ENCODE assay signal across 8 mouse cellular contexts in the genomic region with DNA sequence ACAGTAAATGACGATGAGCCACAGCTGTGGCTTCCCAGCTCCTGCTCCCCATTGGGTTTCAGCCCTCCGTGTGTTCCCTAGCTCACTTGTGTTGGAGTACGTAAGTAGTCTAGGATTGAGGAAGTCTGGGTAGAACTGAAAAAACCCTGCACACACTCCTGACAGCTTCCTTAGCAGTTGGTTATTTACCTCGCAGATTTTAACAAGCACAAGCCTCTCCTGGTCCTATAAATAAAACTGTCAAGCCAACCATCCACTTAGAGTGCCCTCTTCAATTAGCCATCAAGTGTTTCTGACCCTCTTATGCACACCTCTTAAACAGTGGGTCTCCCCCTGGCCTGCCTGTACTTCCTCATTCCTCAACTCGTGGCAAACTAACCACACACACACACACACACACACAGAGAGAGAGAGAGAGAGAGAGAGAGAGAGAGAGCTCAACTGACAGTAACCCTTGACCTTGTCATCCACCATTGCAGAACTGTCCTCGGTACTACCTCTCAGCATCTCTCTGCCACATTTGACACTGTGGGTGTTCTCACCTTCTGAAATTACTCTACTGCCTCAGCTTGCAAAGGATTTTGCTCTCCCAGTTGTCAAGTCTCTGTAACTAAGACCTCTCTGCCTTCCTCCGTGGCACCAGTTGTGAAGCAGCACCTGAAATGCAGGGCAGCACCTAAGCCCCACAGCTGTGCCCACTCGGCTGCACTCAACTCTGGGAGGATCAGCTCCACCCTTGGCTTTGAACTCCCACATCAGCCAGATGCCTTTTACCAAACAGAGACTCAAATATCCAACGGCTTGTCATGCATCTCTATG. TPM values are rescaled to one million over a fixed set of nuclear protein-coding genes. Genes with fewer than 3 reads are reported as not detected.
DNase-seq lines count a peak whose midpoint lies in the region; ATAC-seq lines count a peak whose summit lies in the region.

No protein-coding gene starts in this region.

- H3K36me3 ChIP-seq in kidney, embryonic 15.5 days, result peaks cover 8% of the 10 kb centered on the region
- H3K36me3 ChIP-seq in forebrain, embryonic 13.5 days (ENCODE audit: poor library complexity, severe bottlenecking), result peaks cover 8% of the 10 kb centered on the region
- no peaks in the 10 kb centered on the region for H3K36me3 ChIP-seq in limb, embryonic 11.5 days (ENCODE audit: control insufficient read depth, insufficient read depth, low read length)
- peaks cover 7% of the 10 kb centered on the region for H3K36me3 ChIP-seq in midbrain, embryonic 13.5 days

- H3K27me3 ChIP-seq in kidney, embryonic 15.5 days, result no peaks in the 10 kb centered on the region
- H3K27me3 ChIP-seq in forebrain, embryonic 13.5 days, result no peaks in the 10 kb centered on the region
- no peaks in the 10 kb centered on the region for H3K27me3 ChIP-seq in limb, embryonic 11.5 days (ENCODE audit: control insufficient read depth, insufficient read depth, low read length)
- H3K27me3 ChIP-seq in midbrain, embryonic 13.5 days, result peaks cover 4% of the 10 kb centered on the region; the same call in 1 of the 2 replicates

- DNase-seq in kidney, postnatal 10 days, result no peak
- DNase-seq in limb, embryonic 11.5 days (ENCODE audit: low spot score), result no peak
- peak; percentile 69 for DNase-seq in thymus, postnatal 14 days
- no peak for DNase-seq in left cerebral cortex, postnatal 4 days

- WGBS in kidney, embryonic 15.5 days, result 55% methylated on average over 9 of the region's 9 CpGs
- WGBS in forebrain, embryonic 13.5 days, result 76% methylated on average over 9 of the region's 9 CpGs
- WGBS in limb, embryonic 11.5 days, result 57% methylated on average over 9 of the region's 9 CpGs
- 74% methylated on average over 9 of the region's 9 CpGs for WGBS in midbrain, embryonic 13.5 days

- no peak for ATAC-seq in kidney, embryonic 15.5 days (replicated peaks; ENCODE audit: low FRiP score)
- ATAC-seq in forebrain, embryonic 13.5 days, result no peak
- ATAC-seq in limb, embryonic 11.5 days (ENCODE audit: insufficient number of reproducible peaks, low FRiP score, low TSS enrichment, low read depth), result no peak
- no peak for ATAC-seq in midbrain, embryonic 13.5 days
- ATAC-seq in activated CD4-positive, CD25-positive, alpha-beta regulatory T cell, adult 4 months, result no peak

- peak overlapping the region; percentile 91; the same call in 1 of the 2 replicates for H3K9ac ChIP-seq in kidney, embryonic 15.5 days
- H3K9ac ChIP-seq in forebrain, embryonic 13.5 days, result peak overlapping the region; percentile 94; the same call in 1 of the 2 replicates
- H3K9ac ChIP-seq in limb, embryonic 11.5 days (ENCODE audit: low read length), result peak overlapping the region; percentile 12; the same call in 1 of the 2 replicates
- peak overlapping the region; percentile 95; the same call in 1 of the 2 replicates for H3K9ac ChIP-seq in midbrain, embryonic 13.5 days (replicated peaks)

- H3K4me3 ChIP-seq in kidney, embryonic 15.5 days (replicated peaks), result peak overlapping the region; percentile 90; the same call in 1 of the 2 replicates
- peak overlapping the region; percentile 92; the same call in 1 of the 2 replicates for H3K4me3 ChIP-seq in forebrain, embryonic 13.5 days
- no peak overlapping the region for H3K4me3 ChIP-seq in limb, embryonic 11.5 days (ENCODE audit: low read depth, low read length)
- H3K4me3 ChIP-seq in midbrain, embryonic 13.5 days (replicated peaks), result peak overlapping the region; percentile 95

- H3K4me2 ChIP-seq in kidney, embryonic 15.5 days, result peak overlapping the region; percentile 79
- peak overlapping the region; percentile 99 for H3K4me2 ChIP-seq in forebrain, embryonic 13.5 days
- no peak overlapping the region for H3K4me2 ChIP-seq in limb, embryonic 11.5 days (ENCODE audit: low read depth, severe bottlenecking)
- peak overlapping the region; percentile 98 for H3K4me2 ChIP-seq in midbrain, embryonic 13.5 days (replicated peaks)

- H3K27ac ChIP-seq in kidney, embryonic 15.5 days, result peak overlapping the region; percentile 90; the same call in 1 of the 2 replicates
- H3K27ac ChIP-seq in forebrain, embryonic 13.5 days, result no peak overlapping the region
- H3K27ac ChIP-seq in limb, embryonic 11.5 days (replicated peaks; ENCODE audit: low read depth, low read length), result no peak overlapping the region
- peak overlapping the region; percentile 82; the same call in 1 of the 2 replicates for H3K27ac ChIP-seq in midbrain, embryonic 13.5 days

- peaks cover 26% of the 10 kb centered on the region for H3K4me1 ChIP-seq in kidney, embryonic 15.5 days
- peaks cover 21% of the 10 kb centered on the region for H3K4me1 ChIP-seq in forebrain, embryonic 13.5 days
- H3K4me1 ChIP-seq in limb, embryonic 11.5 days (ENCODE audit: control insufficient read depth, insufficient read depth, low read length), result peaks cover 8% of the 10 kb centered on the region; the same call in 1 of the 2 replicates
- H3K4me1 ChIP-seq in midbrain, embryonic 13.5 days (replicated peaks), result peaks cover 21% of the 10 kb centered on the region

- intact Hi-C loops in left cerebral cortex, postnatal 4 days (cut with DNase I), result no loop called here

- no peaks in the 10 kb centered on the region for H3K9me3 ChIP-seq in kidney, embryonic 15.5 days (replicated peaks)
- H3K9me3 ChIP-seq in forebrain, embryonic 13.5 days (replicated peaks), result 0 out of 2 replicates have a peak, but pooled peaks cover 6% of the 10 kb centered on the region
- no peaks in the 10 kb centered on the region for H3K9me3 ChIP-seq in limb, embryonic 11.5 days (ENCODE audit: control insufficient read depth, low read length)
- 0 out of 2 replicates have a peak, but pooled peaks cover 7% of the 10 kb centered on the region for H3K9me3 ChIP-seq in midbrain, embryonic 13.5 days

RNA-seq across cellular contexts. Expression of gene Atp13a3, which starts 15.7 kb away (rescaled TPM):
- 12.1 and 14.0 TPM in 2 replicates for polyA plus RNA-seq in kidney, embryonic 15.5 days (2015; fragmentation: Nextera tagmentation; extraction: Ambion mirVana)
- 8.4 and 8.6 TPM in 2 replicates for polyA plus RNA-seq in forebrain, embryonic 13.5 days (2015; fragmentation: Nextera tagmentation; extraction: Ambion mirVana)
- polyA plus RNA-seq in limb, embryonic 11.5 days (2014; fragmentation: Nextera tagmentation; extraction: Ambion mirVana), result 13.6 and 14.1 TPM in 2 replicates
- polyA plus RNA-seq in midbrain, embryonic 13.5 days (2015; fragmentation: Nextera tagmentation; extraction: Ambion mirVana), result 6.8 and 7.0 TPM in 2 replicates
- 10 to 100 TPM; 75.4 to 83.1 TPM for total RNA-seq in left cerebral cortex, postnatal 4 days (2021)
- polyA plus RNA-seq in activated CD4-positive, CD25-positive, alpha-beta regulatory T cell, adult 4 months (2017; shearing (Covaris generic)), result 10 to 100 TPM in 1 of 2 experiments, 1 to 10 TPM in 1; 8.3 to 12.4 TPM

Comparison
In these comparisons a context has a peak if more than half of its experiments do, and no peak if none do; other contexts are left out.
1. H3K27ac ChIP-seq: peak in kidney, embryonic 15.5 days (single experiment) and midbrain, embryonic 13.5 days (single experiment); none in forebrain, embryonic 13.5 days (single experiment) and limb, embryonic 11.5 days (single experiment).
2. H3K9ac ChIP-seq: peak in every context shown above with its lines; median percentile 95 in midbrain, embryonic 13.5 days; 94 in forebrain, embryonic 13.5 days; 91 in kidney, embryonic 15.5 days; 12 in limb, embryonic 11.5 days.